Mouse (Mus musculus) stomach, postnatal 0 days (tissue): ENCODE data around the gene Hoxa10.

Experiments used
- CTCF ChIP-seq: IDR thresholded peaks from 2 replicates; pipeline ENCODE4 v1.5.1; 2016; ENCODE audit warnings: antibody characterized with exemption, low read depth, mild to moderate bottlenecking, moderate library complexity
- EP300 ChIP-seq: optimal IDR thresholded peaks from 2 replicates; pipeline ENCODE3; 2016; ENCODE audit warnings: antibody characterized with exemption

GRCm38 (mm10) chr6:52208868-52209684 is 31.6 kb downstream of the Hoxa10 start:
- no peak for TF ChIP-seq CTCF
- TF ChIP-seq EP300: no peak
